Mouse (Mus musculus) hindbrain, embryonic 16.5 days (tissue): ENCODE data around the gene Rtl10. TPM values are rescaled to one million over a fixed set of nuclear protein-coding genes. Genes with fewer than 3 reads are reported as not detected.

ENCODE experiments used
- polyA plus RNA-seq: library from polyadenylated mRNA; unstranded; fragments of >200 nt; fragmentation: Nextera tagmentation; extraction: Ambion mirVana; gene quantifications from 2 replicates; pipeline ENCODE4 v1.2.1, GENCODE M21; 2015

Gene Rtl10
- polyA plus RNA-seq, 1 experiment from 2014 or later, result 3.2 TPM

Other genes with a start within 250 kb of the Rtl10 start
- gene Gm49776, start 240.6 kb upstream of the Rtl10 start, polyA plus RNA-seq, result 1.3 TPM in 1 of 2 replicates, not detected in the other
- gene Dgcr8, start 209.7 kb upstream of the Rtl10 start, polyA plus RNA-seq, result 25.7 and 28.3 TPM in 2 replicates
- gene Tango2, start 150.8 kb upstream of the Rtl10 start, polyA plus RNA-seq, result 101 and 112 TPM in 2 replicates
- gene Arvcf, start 150.7 kb upstream of the Rtl10 start, polyA plus RNA-seq, result 68.3 and 80.3 TPM in 2 replicates
- gene Txnrd2, start 72.5 kb upstream of the Rtl10 start, polyA plus RNA-seq, result 37.5 and 40.6 TPM in 2 replicates
- 119 and 123 TPM in 2 replicates for gene Comt, start 72.0 kb upstream of the Rtl10 start, polyA plus RNA-seq
- gene Gnb1l, start 188 bp upstream of the Rtl10 start, polyA plus RNA-seq, result 16.4 and 19.3 TPM in 2 replicates
- gene Tbx1, start 91.8 kb downstream of the Rtl10 start, polyA plus RNA-seq, result 0.89 and 0.90 TPM in 2 replicates
- gene Gp1bb, start 123.5 kb downstream of the Rtl10 start, polyA plus RNA-seq, result 9.6 and 9.7 TPM in 2 replicates
- gene Gm49601, start 127.5 kb downstream of the Rtl10 start, polyA plus RNA-seq, result 18.7 and 22.6 TPM in 2 replicates
- gene Sept5, start 131.1 kb downstream of the Rtl10 start, polyA plus RNA-seq, result 230 and 249 TPM in 2 replicates